Mouse (Mus musculus): Measurements from ENCODE around the gene Lyg2.

Lyg2 gene

GRCm38 (mm10) chr1:37916393-37916792 is at the start of gene Lyg2:
Lyg2 (minus strand) TSS chr1:37916493.
- DNase-seq (ENCODE audit: low spot score in 2 of 2) = no peak

GRCm38 (mm10) chr1:37965571-37965970 is 49.3 kb upstream of the Lyg2 start:
- DNase-seq (ENCODE audit: low spot score in 2 of 2) = no peak

- no peak for DNase-seq (ENCODE audit: low spot score in 2 of 2)
Observed at GRCm38 (mm10) chr1:37959486-37959885, 43.2 kb upstream of the Lyg2 start.

- no peak for DNase-seq (ENCODE audit: low spot score in 2 of 2)
Observed at GRCm38 (mm10) chr1:37958516-37958915, 42.2 kb upstream of the Lyg2 start.

GRCm38 (mm10) chr1:37957659-37958058 is 41.4 kb upstream of the Lyg2 start, which contains the start of gene Lyg1:
Lyg1 (minus strand) TSS chr1:37957759.
- DNase-seq (ENCODE audit: low spot score in 2 of 2) = no peak

- DNase-seq (ENCODE audit: low spot score in 2 of 2) = no peak
Observed at GRCm38 (mm10) chr1:37956690-37957431, 40.6 kb upstream of the Lyg2 start.

GRCm38 (mm10) chr1:37955251-37955650 is 39.0 kb upstream of the Lyg2 start:
- no peak for DNase-seq (ENCODE audit: low spot score in 2 of 2)

GRCm38 (mm10) chr1:37954786-37955185 is 38.5 kb upstream of the Lyg2 start:
- no peak for DNase-seq (ENCODE audit: low spot score in 2 of 2)

GRCm38 (mm10) chr1:37948906-37949305 is 32.6 kb upstream of the Lyg2 start:
- DNase-seq (ENCODE audit: low spot score in 2 of 2) = no peak

- no peak for DNase-seq (ENCODE audit: low spot score in 2 of 2)
Observed at GRCm38 (mm10) chr1:37931806-37932205, 15.5 kb upstream of the Lyg2 start.

GRCm38 (mm10) chr1:37925971-37926370 is 9.7 kb upstream of the Lyg2 start:
- no peak for DNase-seq (ENCODE audit: low spot score in 2 of 2)

- DNase-seq (ENCODE audit: low spot score in 2 of 2) = no peak
Observed at GRCm38 (mm10) chr1:37922536-37922935, 6.2 kb upstream of the Lyg2 start.

- no peak for DNase-seq (ENCODE audit: low spot score in 2 of 2)
Observed at GRCm38 (mm10) chr1:37918096-37918495, 1.8 kb upstream of the Lyg2 start.

- DNase-seq (ENCODE audit: low spot score in 2 of 2) = no peak
Observed at GRCm38 (mm10) chr1:37917666-37918065, 1.4 kb upstream of the Lyg2 start.

GRCm38 (mm10) chr1:37912751-37913150 is 3.5 kb downstream of the Lyg2 start:
- no peak for DNase-seq (ENCODE audit: low spot score in 2 of 2)

- DNase-seq (ENCODE audit: low spot score in 2 of 2) = no peak
Observed at GRCm38 (mm10) chr1:37903178-37903577, 13.1 kb downstream of the Lyg2 start.

- no peak for DNase-seq (ENCODE audit: low spot score in 2 of 2)
Observed at GRCm38 (mm10) chr1:37900288-37900687, 16.0 kb downstream of the Lyg2 start.

- DNase-seq (ENCODE audit: low spot score in 2 of 2) = no peak
Observed at GRCm38 (mm10) chr1:37899816-37900215, 16.5 kb downstream of the Lyg2 start.

GRCm38 (mm10) chr1:37894606-37895005 is 21.7 kb downstream of the Lyg2 start:
- no peak for DNase-seq (ENCODE audit: low spot score in 2 of 2)

- DNase-seq (ENCODE audit: low spot score in 2 of 2) = no peak
Observed at GRCm38 (mm10) chr1:37891400-37891799, 24.9 kb downstream of the Lyg2 start.

- peak; percentile 82 to 86 for DNase-seq (ENCODE audit: low spot score in 2 of 2)
Observed at GRCm38 (mm10) chr1:37890025-37890652, 26.2 kb downstream of the Lyg2 start, which contains the start of the genes Mitd1 and Mrpl30. Mitd1 (minus strand) TSS chr1:37890411. Mrpl30 (plus strand) TSS chr1:37890477.

- no peak for DNase-seq (ENCODE audit: low spot score in 2 of 2)
Observed at GRCm38 (mm10) chr1:37889206-37889605, 27.1 kb downstream of the Lyg2 start.

- DNase-seq (ENCODE audit: low spot score in 2 of 2) = peak; percentile 10 to 35
Observed at GRCm38 (mm10) chr1:37884451-37884850, 31.8 kb downstream of the Lyg2 start.
